Mouse (Mus musculus) erythroblast, embryonic 14.5 days (primary cell): ENCODE data around the gene Zfyve19.

ENCODE experiments used
- GATA1 ChIP-seq: IDR thresholded peaks from 2 replicates; pipeline ENCODE4 v1.6.1; 2012; ENCODE audit warnings: low read length, inconsistent platforms, mixed read lengths
- TAL1 ChIP-seq: IDR thresholded peaks from 3 replicates; pipeline ENCODE4 v1.6.1; 2012; ENCODE audit warnings: low read length, inconsistent platforms, mixed read lengths

- TF ChIP-seq TAL1 (no peak), GATA1 (no peak)
Measured at GRCm38 (mm10) chr2:119203871-119204460, 4.5 kb upstream of the Zfyve19 start.
